Mouse (Mus musculus): ENCODE results near the gene Adra1b.

DNA sequence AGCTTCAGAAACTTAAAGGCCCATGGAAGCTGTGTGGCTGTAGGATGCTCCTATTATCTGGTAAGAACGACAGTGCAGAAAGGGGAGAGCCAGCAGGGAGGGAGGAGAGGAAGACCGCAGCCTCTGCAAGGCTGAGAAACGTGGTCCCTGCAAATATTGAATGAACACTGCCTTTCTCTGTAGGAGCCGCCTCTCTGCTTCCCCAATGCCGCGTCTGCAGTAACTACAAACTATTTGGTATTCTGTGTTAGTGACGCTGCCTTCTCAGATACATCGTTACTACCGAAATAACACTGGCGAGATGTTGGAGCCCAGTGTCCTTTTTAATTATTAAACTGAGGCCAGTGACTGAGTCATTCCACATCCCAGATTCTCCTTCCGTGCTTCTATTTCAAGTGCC lies 66.5 kb downstream of the Adra1b start:
- TF ChIP-seq CTCF (IDR thresholded peaks at IDR 0.05) (no peak), POLR2A (IDR thresholded peaks at IDR 0.05; ENCODE audit: insufficient read depth, low read depth, low read length) (no peak), EP300 (IDR thresholded peaks at IDR 0.05; ENCODE audit: insufficient read depth, low read depth, low read length) (no peak)
